Comparison of ENCODE assay signal across 8 mouse cellular contexts in the genomic region with DNA sequence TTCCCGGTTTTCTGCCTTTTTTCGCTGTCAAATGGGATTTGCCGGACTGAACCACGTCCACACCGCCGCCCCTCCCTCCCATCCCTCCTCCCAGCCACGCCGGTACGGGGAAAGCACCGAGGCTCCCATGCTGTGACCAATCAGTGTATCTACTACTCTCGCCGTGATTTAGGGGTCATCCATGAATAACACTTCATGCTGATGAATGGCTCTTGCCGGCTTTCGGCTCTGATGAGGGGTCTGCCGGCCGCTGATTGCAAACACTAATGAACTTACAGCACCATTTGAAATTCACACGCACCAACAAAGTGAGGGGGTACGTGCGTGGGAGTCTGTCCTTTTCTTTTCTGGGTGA. TPM values are rescaled to one million over a fixed set of nuclear protein-coding genes. Genes with fewer than 3 reads are reported as not detected.
DNase-seq lines count a peak whose midpoint lies in the region; ATAC-seq lines count a peak whose summit lies in the region.

A gene (minus strand): TSS at position 21 of the 355 bp plus-strand sequence.

- H3K4me3 ChIP-seq in heart, embryonic 11.5 days (ENCODE audit: low read depth, low read length) = peak within 1 kb of the TSS; percentile 82
- H3K4me3 ChIP-seq in neural tube, embryonic 11.5 days (ENCODE audit: low read depth, low read length) = peak within 1 kb of the TSS; percentile 67

- H3K4me2 ChIP-seq in heart, embryonic 11.5 days = peak within 1 kb of the TSS; percentile 95
- peak within 1 kb of the TSS; percentile 90 for H3K4me2 ChIP-seq in neural tube, embryonic 11.5 days (ENCODE audit: low read depth)

- DNase-seq in cerebellum, postnatal 25 days = peak; percentile 23 to 38
- DNase-seq in cerebellum, adult 18-20 months = no peak
- peak; percentile 84 for DNase-seq in retina, postnatal 1 day
- no peak for DNase-seq in retina, embryonic 14.5 days (ENCODE audit: low spot score)
- DNase-seq in left cerebral cortex, postnatal 25 days (ENCODE audit: low spot score in 2 of 2) = no peak
- DNase-seq in neural tube, embryonic 11.5 days (ENCODE audit: low spot score) = peak; percentile 59
- DNase-seq in urinary bladder, adult 18-20 months (ENCODE audit: low spot score in 2 of 2) = no peak

- ATAC-seq in heart, embryonic 11.5 days (replicated peaks; ENCODE audit: insufficient number of reproducible peaks, low FRiP score, low TSS enrichment) = no peak
- ATAC-seq in neural tube, embryonic 11.5 days (ENCODE audit: insufficient read depth, low FRiP score, low TSS enrichment) = peak; percentile 74

- H3K9me3 ChIP-seq in heart, embryonic 11.5 days (replicated peaks; ENCODE audit: control insufficient read depth, low read length) = no peaks in the 10 kb centered on the region
- no peaks in the 10 kb centered on the region for H3K9me3 ChIP-seq in neural tube, embryonic 11.5 days (ENCODE audit: control insufficient read depth, low read length)

- no peaks in the 10 kb centered on the region for H3K36me3 ChIP-seq in heart, embryonic 11.5 days (ENCODE audit: control insufficient read depth, insufficient read depth, low read length)
- no peaks in the 10 kb centered on the region for H3K36me3 ChIP-seq in neural tube, embryonic 11.5 days (ENCODE audit: control insufficient read depth, insufficient read depth, low read length)

- under 1% methylated on average over 19 of the region's 19 CpGs for WGBS in heart, embryonic 11.5 days (ENCODE audit: insufficient replicate concordance)
- WGBS in neural tube, embryonic 11.5 days = 0% methylated on average over 19 of the region's 19 CpGs

- peaks cover 8% of the 10 kb centered on the region; the same call in 1 of the 2 replicates for H3K4me1 ChIP-seq in heart, embryonic 11.5 days (ENCODE audit: control insufficient read depth, insufficient read depth, low read length)
- peaks cover 10% of the 10 kb centered on the region for H3K4me1 ChIP-seq in neural tube, embryonic 11.5 days (ENCODE audit: control insufficient read depth, insufficient read depth, low read length)

- H3K27ac ChIP-seq in heart, embryonic 11.5 days (ENCODE audit: low read depth, low read length) = peak within 1 kb of the TSS; percentile 62
- H3K27ac ChIP-seq in neural tube, embryonic 11.5 days (ENCODE audit: low read depth, low read length) = peak within 1 kb of the TSS; percentile 65

- H3K9ac ChIP-seq in heart, embryonic 11.5 days (ENCODE audit: low read depth, low read length) = peak within 1 kb of the TSS; percentile 77
- H3K9ac ChIP-seq in neural tube, embryonic 11.5 days (ENCODE audit: low read length) = peak within 1 kb of the TSS; percentile 74

- peaks cover 26% of the 10 kb centered on the region for H3K27me3 ChIP-seq in heart, embryonic 11.5 days (ENCODE audit: control insufficient read depth, insufficient read depth, low read length)
- 0 out of 2 replicates have a peak, but pooled peaks cover 2% of the 10 kb centered on the region for H3K27me3 ChIP-seq in neural tube, embryonic 11.5 days (ENCODE audit: control insufficient read depth, insufficient read depth, low read length)

- intact Hi-C loops in left cerebral cortex, postnatal 25 days (cut with DNase I) = loop anchor here (5.0 to 10.0 kb wide), 2 partner anchors 287 to 619 kb away; no protein-coding TSS in a partner anchor

RNA-seq across cellular contexts. Expression of the gene that starts here (rescaled TPM):
- 14.3 and 18.2 TPM in 2 replicates for polyA plus RNA-seq in heart, embryonic 11.5 days (2014; fragmentation: Nextera tagmentation; extraction: Ambion mirVana)
- total RNA-seq in left cerebral cortex, postnatal 25 days (2021) = 10 to 100 TPM; 62.2 to 70.6 TPM
- polyA plus RNA-seq in neural tube, embryonic 11.5 days (2014; fragmentation: Nextera tagmentation; extraction: Ambion mirVana) = 36.1 and 38.1 TPM in 2 replicates

Comparison
In these comparisons a context has a peak if more than half of its experiments do, and no peak if none do; other contexts are left out.
1. DNase-seq: peak in cerebellum, postnatal 25 days (2 of 2), retina, postnatal 1 day (single experiment) and neural tube, embryonic 11.5 days (single experiment); none in cerebellum, adult 18-20 months (0 of 2), retina, embryonic 14.5 days (single experiment), left cerebral cortex, postnatal 25 days (0 of 2) and urinary bladder, adult 18-20 months (0 of 2).